Mouse (Mus musculus): ENCODE results near the gene Ccdc63.
"Not testable (repeated sequence)": the region's sequence is repeated elsewhere in the genome, so short reads cannot be mapped to it uniquely, and the experiment has no call there.

- not testable (repeated sequence) for TF ChIP-seq CTCF, EP300 (IDR thresholded peaks at IDR 0.05; ENCODE audit: low read depth)
These were observed 852 bp downstream of the Ccdc63 start for GRCm38 (mm10) chr5:122139771-122140170.

Data from heart, postnatal 0 days (tissue).